Mouse (Mus musculus) midbrain, embryonic 16.5 days (tissue): Measurements from ENCODE around the gene Dnah12. TPM values are rescaled to one million over a fixed set of nuclear protein-coding genes. Genes with fewer than 3 reads are reported as not detected.

Experiments
- ATAC-seq: fragments of 200-750 bp; cut with Nextera tagmentation; 2 replicates; pipeline ENCODE4 v1.8.0; 2017; ENCODE audit warnings: moderate TSS enrichment
- H3K27ac ChIP-seq: fragments of 300-500 bp; sonication (generic); 2 replicates; pipeline ENCODE4 v1.5.1; 2014; ENCODE audit warnings: mild to moderate bottlenecking, low read length, mixed read lengths
- H3K27me3 ChIP-seq: fragments of 300-500 bp; sonication (generic); 2 replicates; pipeline ENCODE4 v1.6.1; 2014; ENCODE audit warnings: low read depth, low read length, mixed read lengths; ENCODE audit not compliant: control insufficient read depth, insufficient read depth
- H3K36me3 ChIP-seq: fragments of 300-500 bp; sonication (generic); 2 replicates; pipeline ENCODE4 v1.6.1; 2014; ENCODE audit warnings: mild to moderate bottlenecking, low read length, moderate library complexity, mixed read lengths; ENCODE audit not compliant: control insufficient read depth, insufficient read depth
- H3K4me1 ChIP-seq: fragments of 300-500 bp; sonication (generic); 2 replicates; pipeline ENCODE4 v1.6.1; 2014; ENCODE audit warnings: mild to moderate bottlenecking, low read length, mixed read lengths; ENCODE audit not compliant: control insufficient read depth, insufficient read depth
- H3K4me2 ChIP-seq: fragments of 300-500 bp; sonication (generic); 2 replicates; pipeline ENCODE4 v1.6.1; 2014; ENCODE audit warnings: mild to moderate bottlenecking, low read length, mixed read lengths
- H3K4me3 ChIP-seq: fragments of 300-500 bp; sonication (generic); 2 replicates; pipeline ENCODE4 v1.5.1; 2014; ENCODE audit warnings: low read depth, mild to moderate bottlenecking, low read length, moderate library complexity, mixed read lengths
- H3K9ac ChIP-seq: fragments of 300-500 bp; sonication (generic); 2 replicates; pipeline ENCODE4 v1.6.1; 2014; ENCODE audit warnings: low read depth, low read length, mixed read lengths
- H3K9me3 ChIP-seq: fragments of 300-500 bp; sonication (generic); replicated peaks from 2 replicates; pipeline ENCODE4 v1.6.1; 2014; ENCODE audit warnings: mild to moderate bottlenecking, low read length, mixed read lengths; ENCODE audit not compliant: control insufficient read depth, poor library complexity, severe bottlenecking
- WGBS: fragments of 180-500 bp; shearing (Covaris S2); extraction: QIAGEN DNeasy Blood & Tissue Kit; methylation state at CpG from one replicate; pipeline ENCODE4 v1.1.7; 2014; 5-methylcytosine and 5-hydroxymethylcytosine counted together
- polyA plus RNA-seq: library from polyadenylated mRNA; unstranded; fragments of >200 nt; fragmentation: Nextera tagmentation; extraction: Ambion mirVana; gene quantifications from 2 replicates; pipeline ENCODE4 v1.2.1, GENCODE M21; 2015

Dnah12 gene
- polyA plus RNA-seq, 1 experiment from 2014 or later = 0.19 TPM

DNA sequence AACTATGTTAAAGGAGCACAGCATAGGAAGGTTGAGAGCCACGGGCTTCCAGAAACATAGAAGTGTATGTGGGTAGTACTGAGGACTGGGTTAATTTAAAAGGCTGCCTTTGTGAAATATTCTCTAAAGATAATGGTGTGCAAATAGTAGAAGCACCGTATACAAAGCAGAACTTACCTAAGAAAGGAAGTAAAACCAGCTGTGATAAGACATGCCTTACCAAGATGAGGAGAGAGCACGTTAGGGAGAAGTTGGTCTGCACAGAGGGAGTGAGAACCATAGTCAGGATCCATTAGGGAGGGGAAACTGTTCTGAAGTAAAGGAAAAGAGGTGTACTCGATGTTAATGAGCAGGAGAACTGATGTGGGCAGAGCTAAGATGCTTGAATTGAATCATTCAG lies 90.7 kb downstream of the Dnah12 start:
- Histone ChIP-seq H3K27ac (no peak overlapping the region), H3K4me2 (no peak overlapping the region), H3K9ac (no peak overlapping the region), H3K27me3 (no peaks in the 10 kb centered on the region), H3K4me3 (no peak overlapping the region), H3K9me3 (no peaks in the 10 kb centered on the region), H3K4me1 (no peaks in the 10 kb centered on the region), H3K36me3 (no peaks in the 10 kb centered on the region)
- WGBS = 75% methylated on average over 4 of the region's 4 CpGs
- no peak for ATAC-seq

DNA sequence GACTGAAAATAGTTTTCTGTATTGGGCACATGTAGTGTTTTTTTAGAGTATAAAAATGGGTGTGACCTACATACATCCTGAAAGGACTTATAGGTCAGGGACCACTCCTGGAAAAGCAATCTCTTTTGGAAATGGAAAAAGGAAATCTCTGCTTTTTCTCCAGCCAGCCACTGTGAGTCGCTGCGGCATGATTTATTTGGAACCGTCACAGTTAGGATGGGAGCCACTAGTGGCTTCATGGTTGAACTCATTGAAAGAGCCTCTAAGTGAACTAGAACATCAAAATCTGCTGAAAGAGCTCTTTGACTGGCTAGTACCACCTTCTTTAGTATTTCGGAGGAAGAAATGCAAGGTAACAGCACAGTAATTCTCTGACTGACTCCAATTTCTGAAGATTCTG lies 92.6 kb downstream of the Dnah12 start:
- Histone ChIP-seq H3K4me2 (no peak overlapping the region), H3K36me3 (no peaks in the 10 kb centered on the region), H3K9ac (no peak overlapping the region), H3K4me3 (no peak overlapping the region), H3K4me1 (no peaks in the 10 kb centered on the region), H3K27me3 (no peaks in the 10 kb centered on the region), H3K9me3 (no peaks in the 10 kb centered on the region), H3K27ac (no peak overlapping the region)
- ATAC-seq = no peak
- WGBS = 55% methylated on average over 4 of the region's 4 CpGs

DNA sequence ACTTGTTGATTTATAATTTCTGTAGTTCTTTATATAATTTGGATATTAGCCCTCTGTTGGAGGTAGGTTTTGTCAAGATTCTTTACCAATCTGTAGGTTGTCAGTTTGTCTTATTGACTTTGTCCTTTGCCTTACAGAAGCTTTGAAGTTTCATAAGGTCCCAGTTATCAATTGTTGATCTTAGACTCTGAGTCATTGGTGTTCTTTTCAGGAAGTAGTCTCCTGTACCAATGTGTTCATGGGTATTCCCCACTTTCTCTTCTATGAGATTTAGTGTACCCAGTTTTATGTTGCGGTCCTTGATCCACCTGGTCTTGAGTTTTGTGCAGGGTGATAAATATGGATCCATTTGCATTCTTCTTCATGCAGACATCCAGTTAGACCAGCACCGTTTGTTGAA lies 101.4 kb downstream of the Dnah12 start:
- no peak overlapping the region for H3K27ac ChIP-seq
- no peak for ATAC-seq
- WGBS = 96% methylated on average over 2 of the region's 2 CpGs
- no peaks in the 10 kb centered on the region for H3K4me1 ChIP-seq
- no peak overlapping the region for H3K4me3 ChIP-seq
- H3K9me3 ChIP-seq = no peaks in the 10 kb centered on the region
- no peaks in the 10 kb centered on the region for H3K36me3 ChIP-seq
- no peaks in the 10 kb centered on the region for H3K27me3 ChIP-seq
- no peak overlapping the region for H3K9ac ChIP-seq
- no peak overlapping the region for H3K4me2 ChIP-seq

DNA sequence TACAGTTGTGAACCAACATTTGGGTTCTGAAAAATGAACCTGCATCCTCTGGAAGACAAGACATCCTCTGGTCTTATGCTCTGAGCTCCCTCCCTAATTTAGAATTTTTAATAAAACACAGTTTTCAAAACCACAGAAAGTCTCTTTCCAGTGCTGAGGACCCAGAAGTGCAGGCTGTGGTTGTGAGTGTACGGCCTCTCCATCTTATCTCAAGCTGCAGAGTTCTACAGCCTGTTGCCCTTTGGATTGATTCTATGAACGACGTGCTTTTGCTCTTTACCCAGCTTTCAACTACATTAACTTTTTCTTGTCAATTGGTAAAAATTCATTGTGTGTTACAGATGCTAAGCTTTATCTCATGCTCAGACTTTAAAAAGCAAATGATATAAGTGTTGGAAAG lies 105.3 kb downstream of the Dnah12 start:
- Histone ChIP-seq H3K4me2 (no peak overlapping the region), H3K27ac (no peak overlapping the region), H3K4me3 (no peak overlapping the region), H3K27me3 (no peaks in the 10 kb centered on the region), H3K36me3 (no peaks in the 10 kb centered on the region), H3K9me3 (no peaks in the 10 kb centered on the region), H3K9ac (no peak overlapping the region), H3K4me1 (no peaks in the 10 kb centered on the region)
- WGBS = over 99% methylated on average over 3 of the region's 3 CpGs
- no peak for ATAC-seq

DNA sequence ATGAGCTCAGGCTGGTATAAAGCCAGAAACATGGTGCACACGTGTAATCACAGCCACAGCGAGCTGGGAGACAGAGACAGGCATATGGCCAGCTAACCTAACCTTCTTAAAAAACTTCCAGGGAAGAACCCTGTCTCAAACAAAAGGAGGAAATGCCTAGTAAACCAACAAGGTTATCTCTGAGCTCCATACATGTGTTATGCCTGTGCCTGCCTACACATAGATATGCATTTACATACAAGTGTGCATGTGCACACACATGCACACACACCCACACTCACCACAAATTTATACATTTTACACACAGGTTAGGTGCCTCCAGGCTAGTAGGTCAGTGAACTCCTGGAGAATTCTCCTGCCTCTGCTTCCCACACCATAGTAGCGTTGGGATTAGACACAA lies 106.2 kb downstream of the Dnah12 start:
- ATAC-seq = no peak
- no peaks in the 10 kb centered on the region for H3K4me1 ChIP-seq
- no peaks in the 10 kb centered on the region for H3K36me3 ChIP-seq
- WGBS = 78% methylated on average over 3 of the region's 3 CpGs
- no peaks in the 10 kb centered on the region for H3K9me3 ChIP-seq
- H3K9ac ChIP-seq = no peak overlapping the region
- no peak overlapping the region for H3K4me2 ChIP-seq
- H3K4me3 ChIP-seq = no peak overlapping the region
- no peak overlapping the region for H3K27ac ChIP-seq
- H3K27me3 ChIP-seq = no peaks in the 10 kb centered on the region

DNA sequence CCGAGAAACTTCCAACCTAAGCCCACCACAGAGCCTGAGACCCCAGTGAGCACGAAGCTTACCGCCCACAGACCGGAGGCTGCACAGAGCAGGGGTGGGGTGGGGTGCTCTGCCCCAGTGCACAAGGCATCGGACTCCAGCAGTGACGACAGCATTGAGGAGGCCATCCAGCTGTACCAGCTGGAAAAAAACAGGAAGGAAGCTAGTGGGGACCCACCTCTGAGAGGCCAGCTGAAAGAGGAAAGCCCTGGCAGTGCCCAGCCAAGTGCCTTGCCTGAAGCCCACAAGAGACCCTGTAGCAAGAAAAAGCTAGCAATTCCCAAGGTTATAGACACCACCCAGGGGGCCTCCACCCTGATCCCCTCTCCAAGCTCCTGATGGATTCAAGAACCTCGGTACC lies 112.4 kb downstream of the Dnah12 start:
- no peak for ATAC-seq
- Histone ChIP-seq H3K9me3 (no peaks in the 10 kb centered on the region), H3K4me1 (no peaks in the 10 kb centered on the region), H3K27me3 (no peaks in the 10 kb centered on the region), H3K9ac (no peak overlapping the region), H3K4me2 (no peak overlapping the region), H3K27ac (no peak overlapping the region), H3K4me3 (no peak overlapping the region), H3K36me3 (no peaks in the 10 kb centered on the region)
- 73% methylated on average over 7 of the region's 7 CpGs for WGBS

DNA sequence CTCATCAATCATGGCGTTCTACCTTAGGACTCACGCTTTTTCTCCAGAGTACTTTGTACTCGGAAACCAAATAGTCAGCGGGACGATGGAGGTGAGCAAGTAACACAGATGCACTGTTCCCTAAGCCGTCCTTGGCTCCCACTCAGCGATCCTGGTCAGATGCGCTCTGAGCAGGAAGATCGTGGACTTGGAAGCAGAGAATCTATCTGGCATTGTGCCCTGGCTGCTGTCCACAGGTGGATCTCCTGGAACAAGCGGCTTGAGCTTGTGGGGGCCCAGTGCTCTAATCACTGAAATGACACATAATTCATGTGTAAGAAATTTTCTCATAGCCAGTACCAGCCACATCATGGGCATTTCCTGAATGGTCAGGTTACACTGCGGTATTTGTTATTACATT lies 119.7 kb downstream of the Dnah12 start:
- Histone ChIP-seq H3K36me3 (no peaks in the 10 kb centered on the region), H3K9me3 (no peaks in the 10 kb centered on the region), H3K4me3 (no peak overlapping the region), H3K4me1 (no peaks in the 10 kb centered on the region), H3K27me3 (no peaks in the 10 kb centered on the region), H3K9ac (no peak overlapping the region), H3K4me2 (no peak overlapping the region), H3K27ac (no peak overlapping the region)
- ATAC-seq = no peak
- WGBS = 84% methylated on average over 11 of the region's 11 CpGs

DNA sequence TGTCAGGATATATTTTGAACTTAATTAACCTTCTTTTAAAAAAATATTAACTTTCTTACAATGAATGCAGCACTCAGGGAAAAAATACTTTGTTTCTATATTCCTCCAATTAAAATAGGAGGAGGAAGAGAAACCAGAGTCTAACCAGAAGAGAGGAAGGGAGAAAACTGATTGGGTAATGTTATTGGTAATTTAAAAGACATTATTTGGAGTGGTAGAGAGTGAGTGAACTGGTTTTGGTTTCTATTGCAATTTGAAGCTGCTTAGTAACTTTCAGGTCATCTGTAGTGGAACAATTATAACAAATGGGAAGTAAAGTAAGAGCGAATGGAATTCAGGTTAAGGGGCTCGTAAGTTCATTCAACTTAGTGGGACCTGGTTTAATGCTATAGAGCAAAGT lies 120.8 kb downstream of the Dnah12 start:
- Histone ChIP-seq H3K36me3 (no peaks in the 10 kb centered on the region), H3K27ac (no peak overlapping the region), H3K27me3 (no peaks in the 10 kb centered on the region), H3K4me3 (no peak overlapping the region), H3K4me1 (no peaks in the 10 kb centered on the region), H3K4me2 (no peak overlapping the region), H3K9ac (no peak overlapping the region), H3K9me3 (no peaks in the 10 kb centered on the region)
- WGBS = 90% methylated on average over 2 of the region's 2 CpGs
- ATAC-seq = no peak

DNA sequence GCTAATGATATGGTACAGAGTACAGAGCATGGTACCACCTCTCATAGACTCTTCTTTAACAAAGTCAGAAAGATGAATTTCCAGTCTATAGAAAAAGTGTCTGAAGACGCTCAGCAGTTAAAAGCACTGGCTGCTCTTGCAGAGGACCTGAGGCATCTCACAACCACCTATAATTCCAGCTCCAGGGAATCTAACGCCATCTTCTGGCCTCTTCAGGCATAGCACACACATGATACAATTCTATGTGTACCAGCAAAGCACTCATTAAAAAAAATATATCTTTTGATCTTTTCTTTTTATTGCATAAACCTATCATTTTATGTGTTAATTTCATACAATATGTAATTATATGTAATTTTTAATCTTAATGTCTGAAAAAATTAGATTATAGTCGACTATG lies 121.8 kb downstream of the Dnah12 start:
- whole genome bisulfite sequencing = 58% methylated on average over 3 of the region's 3 CpGs
- H3K9me3 ChIP-seq = no peaks in the 10 kb centered on the region
- ATAC-seq = no peak

DNA sequence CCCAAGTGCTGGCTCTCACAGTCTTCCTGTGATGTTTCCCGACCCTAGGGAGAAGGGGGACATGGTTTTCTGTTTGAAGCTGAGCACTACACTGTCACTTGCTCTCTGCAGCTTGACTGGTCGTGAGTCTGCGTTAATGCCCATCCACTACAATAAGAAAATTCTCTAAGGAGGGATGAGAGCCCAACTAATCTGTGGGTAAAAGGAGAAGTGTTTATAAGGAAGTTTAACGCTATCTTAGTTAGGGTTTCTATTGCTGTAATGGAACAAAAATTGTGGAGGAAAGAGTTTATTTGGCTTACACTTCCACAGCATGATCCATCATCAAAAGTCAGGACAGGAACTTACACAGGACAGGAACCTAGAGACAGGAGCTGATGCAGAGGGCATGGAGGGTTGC lies 123.7 kb downstream of the Dnah12 start:
- Histone ChIP-seq H3K9me3 (no peaks in the 10 kb centered on the region), H3K4me2 (no peak overlapping the region), H3K4me3 (no peak overlapping the region), H3K4me1 (no peaks in the 10 kb centered on the region), H3K9ac (no peak overlapping the region), H3K27me3 (no peaks in the 10 kb centered on the region), H3K27ac (no peak overlapping the region), H3K36me3 (no peaks in the 10 kb centered on the region)
- ATAC-seq = no peak
- WGBS = 73% methylated on average over 4 of the region's 4 CpGs

More for the DNA sequence above, 121.8 kb downstream of the Dnah12 start:
- Histone ChIP-seq H3K36me3 (no peaks in the 10 kb centered on the region), H3K4me2 (no peak overlapping the region), H3K27me3 (no peaks in the 10 kb centered on the region), H3K4me1 (no peaks in the 10 kb centered on the region), H3K27ac (no peak overlapping the region), H3K4me3 (no peak overlapping the region), H3K9ac (no peak overlapping the region)
